ENCODE assay signal across 7 mouse cellular contexts in the genomic region with DNA sequence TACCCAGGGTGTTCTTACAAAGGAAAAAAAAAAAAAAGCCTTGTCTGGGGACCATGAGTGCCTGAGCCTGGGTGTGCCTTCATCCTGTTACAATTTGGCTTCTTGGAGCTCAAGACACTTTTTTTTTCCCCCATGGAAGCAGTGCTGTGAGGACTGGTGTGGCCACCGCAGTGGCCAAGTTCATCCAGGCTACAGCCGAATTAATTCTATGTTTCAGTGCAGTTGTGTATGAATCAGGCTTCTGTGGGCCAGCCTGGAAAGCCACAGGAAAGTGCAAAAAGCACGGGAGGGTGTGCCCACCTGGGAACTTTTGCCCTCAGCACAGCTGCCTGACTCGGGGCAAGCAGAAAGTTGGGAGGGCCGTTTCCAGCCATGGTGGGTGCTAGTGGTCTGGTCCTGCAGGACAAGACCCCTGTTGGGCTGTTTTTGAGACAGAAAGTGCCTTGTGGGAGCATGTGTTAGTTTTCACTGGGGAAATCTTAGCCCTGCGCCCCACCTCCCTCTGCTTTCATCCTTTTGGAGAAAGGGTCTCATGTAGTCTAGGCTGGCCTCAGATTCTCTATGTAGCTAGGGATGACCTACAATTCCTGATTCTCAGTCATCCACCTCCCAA. TPM values are rescaled to one million over a fixed set of nuclear protein-coding genes. Genes with fewer than 3 reads are reported as not detected.
A peak's percentile ranks its signal among the peaks of the same experiment; 100 is the strongest.
DNase-seq lines count a peak whose midpoint lies in the region; ATAC-seq and TF ChIP-seq lines count a peak whose summit lies in the region.

No protein-coding gene starts in this region.

- H3K36me3 ChIP-seq in thymus, adult 2 months (ENCODE audit: control insufficient read depth, insufficient read depth, low read length): no peaks in the 10 kb centered on the region
- H3K36me3 ChIP-seq in heart, embryonic 12.5 days: no peaks in the 10 kb centered on the region
- H3K36me3 ChIP-seq in liver, embryonic 13.5 days: no peaks in the 10 kb centered on the region
- no peaks in the 10 kb centered on the region for H3K36me3 ChIP-seq in stomach, postnatal 0 days (ENCODE audit: control insufficient read depth, insufficient read depth, low read length)

- no peaks in the 10 kb centered on the region for H3K27me3 ChIP-seq in thymus, adult 2 months (ENCODE audit: control insufficient read depth, insufficient read depth, low read length)
- 0 out of 2 replicates have a peak, but pooled peaks cover 3% of the 10 kb centered on the region for H3K27me3 ChIP-seq in heart, embryonic 12.5 days (replicated peaks)
- peaks cover 28% of the 10 kb centered on the region for H3K27me3 ChIP-seq in liver, embryonic 13.5 days
- no peaks in the 10 kb centered on the region for H3K27me3 ChIP-seq in stomach, postnatal 0 days (ENCODE audit: control insufficient read depth, insufficient read depth, low read length)

- peak overlapping the region; percentile 76 for H3K9ac ChIP-seq in heart, embryonic 12.5 days
- H3K9ac ChIP-seq in liver, embryonic 13.5 days: 0 out of 2 replicates have a peak overlapping the region, but pooled peaks have one; percentile 48
- H3K9ac ChIP-seq in stomach, postnatal 0 days (ENCODE audit: low read length): peak overlapping the region; percentile 81

- TF ChIP-seq EP300 in stomach, postnatal 0 days (optimal IDR thresholded peaks at IDR 0.05): no peak

- WGBS in thymus, adult 2 months: 12% methylated on average over 6 of the region's 6 CpGs
- 17% methylated on average over 6 of the region's 6 CpGs for WGBS in heart, embryonic 12.5 days
- WGBS in liver, embryonic 13.5 days (ENCODE audit: insufficient replicate concordance): 22% methylated on average over 6 of the region's 6 CpGs
- 27% methylated on average over 6 of the region's 6 CpGs for WGBS in stomach, postnatal 0 days

- TF ChIP-seq POLR2A in thymus, adult 2 months (IDR thresholded peaks at IDR 0.05; ENCODE audit: control insufficient read depth, extremely low read depth, insufficient read depth, low read length, poor library complexity): no peak

- 0 out of 2 replicates have a peak, but pooled peaks cover 4% of the 10 kb centered on the region for H3K9me3 ChIP-seq in heart, embryonic 12.5 days (replicated peaks)
- no peaks in the 10 kb centered on the region for H3K9me3 ChIP-seq in liver, embryonic 13.5 days (replicated peaks)
- no peaks in the 10 kb centered on the region for H3K9me3 ChIP-seq in stomach, postnatal 0 days (ENCODE audit: control insufficient read depth, low read length)

- H3K4me2 ChIP-seq in heart, embryonic 12.5 days: peak overlapping the region; percentile 77
- peak overlapping the region; percentile 59 for H3K4me2 ChIP-seq in liver, embryonic 13.5 days
- H3K4me2 ChIP-seq in stomach, postnatal 0 days (replicated peaks; ENCODE audit: low read depth): peak overlapping the region; percentile 65

- ATAC-seq in heart, embryonic 12.5 days (ENCODE audit: insufficient number of reproducible peaks, low FRiP score): no peak
- no peak for ATAC-seq in liver, embryonic 13.5 days (ENCODE audit: low read depth)
- no peak for ATAC-seq in stomach, postnatal 0 days (ENCODE audit: low FRiP score, low TSS enrichment)

- 0 out of 2 replicates have a peak overlapping the region, but pooled peaks have one; percentile 2 for H3K4me3 ChIP-seq in thymus, adult 2 months (ENCODE audit: control insufficient read depth, insufficient read depth, low read length)
- H3K4me3 ChIP-seq in heart, embryonic 12.5 days: peak overlapping the region; percentile 54
- peak overlapping the region; percentile 45 for H3K4me3 ChIP-seq in liver, embryonic 13.5 days (replicated peaks)
- H3K4me3 ChIP-seq in stomach, postnatal 0 days (ENCODE audit: low read depth, low read length): peak overlapping the region; percentile 40

- TF ChIP-seq CTCF in thymus, adult 2 months (IDR thresholded peaks at IDR 0.05; ENCODE audit: borderline replicate concordance, control insufficient read depth, extremely low read depth, insufficient read depth, low read length, poor library complexity): no peak
- no peak for TF ChIP-seq CTCF in stomach, postnatal 0 days (IDR thresholded peaks at IDR 0.05; ENCODE audit: low read depth)

- H3K27ac ChIP-seq in thymus, adult 2 months (ENCODE audit: control insufficient read depth, insufficient read depth, low read length): peak overlapping the region; percentile 94
- peak overlapping the region; percentile 95 for H3K27ac ChIP-seq in heart, embryonic 12.5 days (ENCODE audit: poor library complexity, severe bottlenecking)
- no peak overlapping the region for H3K27ac ChIP-seq in liver, embryonic 13.5 days
- H3K27ac ChIP-seq in stomach, postnatal 0 days (replicated peaks): peak overlapping the region; percentile 95

- DNase-seq in thymus, adult 2 months: peak; percentile 52
- DNase-seq in thymus, postnatal 10 days (ENCODE audit: low spot score in 2 of 2): no peak
- no peak for DNase-seq in liver, embryonic 13.5 days
- no peak for DNase-seq in stomach, postnatal 0 days (ENCODE audit: low spot score)
- no peak for DNase-seq in adrenal gland, adult 18-20 months (ENCODE audit: low spot score in 2 of 2)
- DNase-seq in frontal cortex, postnatal 25 days (ENCODE audit: low spot score in 2 of 2): no peak

- peaks cover 57% of the 10 kb centered on the region for H3K4me1 ChIP-seq in thymus, adult 2 months (replicated peaks; ENCODE audit: control insufficient read depth, insufficient read depth, low read length)
- peaks cover 40% of the 10 kb centered on the region for H3K4me1 ChIP-seq in heart, embryonic 12.5 days (replicated peaks)
- peaks cover 45% of the 10 kb centered on the region for H3K4me1 ChIP-seq in liver, embryonic 13.5 days (replicated peaks)
- H3K4me1 ChIP-seq in stomach, postnatal 0 days (replicated peaks; ENCODE audit: control insufficient read depth, insufficient read depth): peaks cover 27% of the 10 kb centered on the region

RNA-seq across cellular contexts. Expression of gene Ddit4, which starts 18.9 kb away (rescaled TPM):
- polyA plus RNA-seq in thymus, adult 2 months (2012; rRNA removed): 157 and 190 TPM in 2 replicates
- polyA plus RNA-seq in heart, embryonic 12.5 days (2016; fragmentation: Nextera tagmentation; extraction: Ambion mirVana): 23.9 and 25.7 TPM in 2 replicates
- polyA plus RNA-seq in liver, embryonic 13.5 days (2015; fragmentation: Nextera tagmentation; extraction: Ambion mirVana): 2.7 and 2.8 TPM in 2 replicates
- 12.4 and 17.3 TPM in 2 replicates for polyA plus RNA-seq in stomach, postnatal 0 days (2015; fragmentation: Nextera tagmentation; extraction: Ambion mirVana)
- total RNA-seq in adrenal gland, adult 18-20 months (2021): 10 to 100 TPM; 29.5 to 69.3 TPM

RNA-seq across cellular contexts. Expression of gene Ascc1, which starts 32.0 kb away (rescaled TPM):
- 24.2 and 26.2 TPM in 2 replicates for polyA plus RNA-seq in thymus, adult 2 months (2012; rRNA removed)
- 33.2 and 33.8 TPM in 2 replicates for polyA plus RNA-seq in heart, embryonic 12.5 days (2016; fragmentation: Nextera tagmentation; extraction: Ambion mirVana)
- polyA plus RNA-seq in liver, embryonic 13.5 days (2015; fragmentation: Nextera tagmentation; extraction: Ambion mirVana): 21.6 and 23.0 TPM in 2 replicates
- polyA plus RNA-seq in stomach, postnatal 0 days (2015; fragmentation: Nextera tagmentation; extraction: Ambion mirVana): 29.0 and 31.6 TPM in 2 replicates
- 10 to 100 TPM; 26.1 to 33.7 TPM for total RNA-seq in adrenal gland, adult 18-20 months (2021)

RNA-seq across cellular contexts. Expression of gene Anapc16, which starts 32.4 kb away (rescaled TPM):
- polyA plus RNA-seq in thymus, adult 2 months (2012; rRNA removed): 108 and 136 TPM in 2 replicates
- 79.4 and 84.7 TPM in 2 replicates for polyA plus RNA-seq in heart, embryonic 12.5 days (2016; fragmentation: Nextera tagmentation; extraction: Ambion mirVana)
- polyA plus RNA-seq in liver, embryonic 13.5 days (2015; fragmentation: Nextera tagmentation; extraction: Ambion mirVana): 46.4 and 52.7 TPM in 2 replicates
- 76.8 and 86.4 TPM in 2 replicates for polyA plus RNA-seq in stomach, postnatal 0 days (2015; fragmentation: Nextera tagmentation; extraction: Ambion mirVana)
- total RNA-seq in adrenal gland, adult 18-20 months (2021): 10 to 100 TPM; 54.7 to 85.8 TPM

Comparison
In these comparisons a context has a peak if more than half of its experiments do, and no peak if none do; other contexts are left out.
1. H3K4me3 ChIP-seq: peak in every context shown above with its lines; median percentile 54 in heart, embryonic 12.5 days; 45 in liver, embryonic 13.5 days; 40 in stomach, postnatal 0 days; 2 in thymus, adult 2 months.